Mouse (Mus musculus) neutrophil, adult 5-6 weeks (primary cell): ENCODE measurements at regions not wholly inside any gene's neighbourhood (a gene's known extent, or its start where the extent isn't known, plus 50 kb on each side); places are given as distances from the start of the nearest gene placed in this dataset.
A peak's percentile ranks its signal among the peaks of the same experiment; 100 is the strongest.

Experiments
- ATAC-seq: fragments of 151-379, 151-347 bp; 2 replicates; pipeline ENCODE4 v1.8.0; 2017; ENCODE audit warnings: mild to moderate bottlenecking, moderate TSS enrichment; ENCODE audit not compliant: insufficient number of reproducible peaks, poor library complexity, low FRiP score, severe bottlenecking; ENCODE audit errors: extremely low read depth

GRCm38 (mm10) chr10:95124476-95124875, 179.8 kb upstream of the Plxnc1 start:
- no peak for ATAC-seq

- no peak for ATAC-seq
These were observed 175.4 kb upstream of the Plxnc1 start for GRCm38 (mm10) chr10:95120007-95120406.

- no peak for ATAC-seq
These were observed 174.2 kb upstream of the Plxnc1 start for GRCm38 (mm10) chr10:95118786-95119351.

- ATAC-seq = no peak
These were observed 173.1 kb upstream of the Plxnc1 start for GRCm38 (mm10) chr10:95117731-95118212.

GRCm38 (mm10) chr10:95117041-95117730, 172.6 kb upstream of the Plxnc1 start:
- ATAC-seq = no peak

- no peak for ATAC-seq
These were observed 172.0 kb upstream of the Plxnc1 start for GRCm38 (mm10) chr10:95116579-95117011.

GRCm38 (mm10) chr10:95112837-95113388, 168.3 kb upstream of the Plxnc1 start:
- no peak for ATAC-seq

- ATAC-seq = peak; percentile 55; the same call in 1 of the 2 replicates
These were observed 167.7 kb upstream of the Plxnc1 start for GRCm38 (mm10) chr10:95112231-95112774.

GRCm38 (mm10) chr10:95110786-95111185, 166.2 kb upstream of the Plxnc1 start:
- ATAC-seq = no peak

GRCm38 (mm10) chr10:95109576-95109975, 164.9 kb upstream of the Plxnc1 start:
- ATAC-seq = no peak

GRCm38 (mm10) chr10:95107532-95108251, 163.1 kb upstream of the Plxnc1 start:
- no peak for ATAC-seq

GRCm38 (mm10) chr10:95103808-95104207, 159.2 kb upstream of the Plxnc1 start:
- ATAC-seq = peak; percentile 33; the same call in 1 of the 2 replicates

- no peak for ATAC-seq
These were observed 158.3 kb upstream of the Plxnc1 start for GRCm38 (mm10) chr10:95102981-95103380.

GRCm38 (mm10) chr10:95099906-95100305, 155.3 kb upstream of the Plxnc1 start:
- ATAC-seq = no peak

- ATAC-seq = no peak
These were observed 151.2 kb upstream of the Plxnc1 start for GRCm38 (mm10) chr10:95095847-95096246.

GRCm38 (mm10) chr10:95094771-95095170, 150.1 kb upstream of the Plxnc1 start:
- no peak for ATAC-seq

GRCm38 (mm10) chr10:95093266-95093665, 148.6 kb upstream of the Plxnc1 start:
- no peak for ATAC-seq

GRCm38 (mm10) chr10:95091086-95091485, 146.5 kb upstream of the Plxnc1 start:
- ATAC-seq = no peak

GRCm38 (mm10) chr10:95090641-95091040, 146.0 kb upstream of the Plxnc1 start:
- no peak for ATAC-seq
